Mouse (Mus musculus): ENCODE data around the gene Yju2. TPM values are rescaled to one million over a fixed set of nuclear protein-coding genes. Genes with fewer than 3 reads are reported as not detected.

Gene Yju2
- total and polyA plus RNA-seq, 3 experiments, result 10.7 to 14.4 (median 12.9) TPM

DNA sequence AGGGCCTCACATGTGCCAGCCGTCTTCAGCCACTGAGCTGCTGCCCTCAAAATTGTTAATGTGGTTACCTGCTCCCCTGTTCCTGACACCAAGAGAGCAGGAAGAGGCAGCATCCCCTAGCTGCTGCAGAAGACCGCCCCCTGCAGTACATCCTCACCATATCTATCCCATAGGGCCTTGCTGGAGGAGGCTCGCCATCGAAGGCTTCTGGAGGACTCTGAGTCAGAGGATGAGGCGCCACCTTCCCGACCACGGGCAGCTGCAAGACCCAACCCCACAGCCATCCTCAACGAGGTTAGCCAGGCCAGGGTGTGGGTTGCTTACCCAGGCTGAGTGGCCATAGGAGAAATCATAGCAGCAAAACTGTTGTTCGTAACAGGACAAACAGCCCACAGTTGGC lies 6.1 kb downstream of the Yju2 start:
- 0 out of 4 replicates have a peak, but pooled peaks of 1 of the 2 experiments have one; percentile 16 for TF ChIP-seq CTCF (conservative IDR thresholded peaks at IDR 0.05 in 1 of 2, IDR thresholded peaks at IDR 0.05 in 1 of 2; ENCODE audit: low read depth in 2 of 2, low read length in 2 of 2)
- TF ChIP-seq HCFC1 (IDR thresholded peaks at IDR 0.05; ENCODE audit: low read depth, low read length), result no peak
- TF ChIP-seq RAD21 (IDR thresholded peaks at IDR 0.05; ENCODE audit: low read depth, low read length), result peak; percentile 5; the same call in 1 of the 2 replicates
- Histone ChIP-seq H3K4me2 (ENCODE audit: insufficient read depth, low read depth, poor library complexity, severe bottlenecking) (no peak overlapping the region), H3K4me1 (ENCODE audit: control insufficient read depth in 1 of 2, insufficient read depth in 2 of 2) (peaks cover 15 to 35% of the 10 kb centered on the region in 2 experiments), H3K36me3 (replicated peaks in 1 of 2; ENCODE audit: control insufficient read depth in 1 of 2, insufficient read depth in 1 of 2, low read length in 1 of 2) (peaks cover 54 to 93% of the 10 kb centered on the region in 2 experiments), H3K27ac (ENCODE audit: insufficient read depth, low read depth) (no peak overlapping the region), H3K27me3 (replicated peaks) (no peaks in the 10 kb centered on the region), H3K79me2 (replicated peaks; ENCODE audit: control insufficient read depth, extremely low read depth, insufficient read depth, poor library complexity, severe bottlenecking) (peaks cover 2% of the 10 kb centered on the region; the same call in 1 of the 2 replicates), H3K9me3 (replicated peaks; ENCODE audit: low read length) (no peaks in the 10 kb centered on the region), H3K4me3 (replicated peaks in 1 of 3; ENCODE audit: low read depth in 2 of 3, low read length in 2 of 3, poor library complexity in 1 of 3) (no peak overlapping the region), H3K9ac (ENCODE audit: insufficient read depth, low read depth) (no peak overlapping the region)
- dilution Hi-C loops (cut with MboI; ENCODE audit: extremely low pct_ligation_motif_present, extremely low pct_unique_long_range_greater_than_20kb, low sequenced_read_pairs) (no loop called here), in situ Hi-C loops (cut with MboI; ENCODE audit: low pct_ligation_motif_present, low pct_unique_long_range_greater_than_20kb, low sequenced_read_pairs) (no loop called here)
- no peak for DNase-seq (ENCODE audit: extremely low read depth)

GRCm38 (mm10) chr17:55967186-55967585 lies 8.3 kb downstream of the Yju2 start:
- dilution Hi-C loops (cut with MboI; ENCODE audit: extremely low pct_ligation_motif_present, extremely low pct_unique_long_range_greater_than_20kb, low sequenced_read_pairs), result no loop called here
- H3K4me2 ChIP-seq (ENCODE audit: insufficient read depth, low read depth, poor library complexity, severe bottlenecking), result no peak overlapping the region
- H3K4me3 ChIP-seq (replicated peaks in 1 of 3; ENCODE audit: low read depth in 2 of 3, low read length in 2 of 3, poor library complexity in 1 of 3), result no peak overlapping the region
- H3K9ac ChIP-seq (ENCODE audit: insufficient read depth, low read depth), result no peak overlapping the region
- peaks cover 39 to 78% of the 10 kb centered on the region in 2 experiments for H3K36me3 ChIP-seq (replicated peaks in 1 of 2; ENCODE audit: control insufficient read depth in 1 of 2, insufficient read depth in 1 of 2, low read length in 1 of 2)
- no peaks in the 10 kb centered on the region for H3K79me2 ChIP-seq (replicated peaks; ENCODE audit: control insufficient read depth, extremely low read depth, insufficient read depth, poor library complexity, severe bottlenecking)
- DNase-seq (ENCODE audit: extremely low read depth), result no peak
- no peak for TF ChIP-seq SIN3A (IDR thresholded peaks at IDR 0.05; ENCODE audit: low read length)
- no peak for TF ChIP-seq USF2 (conservative IDR thresholded peaks at IDR 0.05; ENCODE audit: low read depth, low read length)
- TF ChIP-seq MAX (IDR thresholded peaks at IDR 0.05; ENCODE audit: low read length), result no peak
- TF ChIP-seq MAZ (IDR thresholded peaks at IDR 0.05; ENCODE audit: low read depth, low read length), result no peak
- no peak for TF ChIP-seq NRF1 (IDR thresholded peaks at IDR 0.05; ENCODE audit: low read depth, low read length)
- no peak for TF ChIP-seq IRF4 (IDR thresholded peaks at IDR 0.05; ENCODE audit: low read depth, low read length)
- TF ChIP-seq POLR2A (IDR thresholded peaks at IDR 0.05; ENCODE audit: low read depth, low read length), result no peak
- no peak for TF ChIP-seq NELFE (IDR thresholded peaks at IDR 0.05; ENCODE audit: low read depth, low read length)
- TF ChIP-seq ETS1 (conservative IDR thresholded peaks at IDR 0.05; ENCODE audit: low read depth, low read length), result no peak
- no peak for TF ChIP-seq TBP (conservative IDR thresholded peaks at IDR 0.05; ENCODE audit: low read depth, low read length)
- no peak for TF ChIP-seq SMC3 (IDR thresholded peaks at IDR 0.05; ENCODE audit: low read depth, low read length)
- TF ChIP-seq UBTF (IDR thresholded peaks at IDR 0.05; ENCODE audit: low read depth, low read length), result no peak
- TF ChIP-seq JUN (IDR thresholded peaks at IDR 0.05; ENCODE audit: insufficient read depth, low read depth, low read length), result no peak
- TF ChIP-seq RCOR1 (conservative IDR thresholded peaks at IDR 0.05; ENCODE audit: low read depth, low read length), result no peak
- TF ChIP-seq POLR2AphosphoS2 (IDR thresholded peaks at IDR 0.05; ENCODE audit: low read depth, low read length), result no peak
- TF ChIP-seq BHLHE40 (IDR thresholded peaks at IDR 0.05; ENCODE audit: low read depth, low read length), result no peak
- TF ChIP-seq EP300 (IDR thresholded peaks at IDR 0.05; ENCODE audit: low read length), result no peak
- no peak for TF ChIP-seq E2F4 (IDR thresholded peaks at IDR 0.05; ENCODE audit: insufficient replicate concordance, low read depth, low read length)
- TF ChIP-seq TCF12 (IDR thresholded peaks at IDR 0.05; ENCODE audit: low read depth, low read length), result no peak
- TF ChIP-seq ZMIZ1 (IDR thresholded peaks at IDR 0.05; ENCODE audit: low read depth, low read length), result no peak
- H3K4me1 ChIP-seq (ENCODE audit: control insufficient read depth in 1 of 2, insufficient read depth in 2 of 2), result peaks cover 0 to 16% of the 10 kb centered on the region in 2 experiments; a peak in 3 of 4 replicates
- in situ Hi-C loops (cut with MboI; ENCODE audit: low pct_ligation_motif_present, low pct_unique_long_range_greater_than_20kb, low sequenced_read_pairs), result no loop called here
- no peaks in the 10 kb centered on the region for H3K27me3 ChIP-seq (replicated peaks)
- H3K9me3 ChIP-seq (replicated peaks; ENCODE audit: low read length), result no peaks in the 10 kb centered on the region
- H3K27ac ChIP-seq (ENCODE audit: insufficient read depth, low read depth), result no peak overlapping the region
